Mouse (Mus musculus): Measurements from ENCODE around the gene Vps26c.

DNA sequence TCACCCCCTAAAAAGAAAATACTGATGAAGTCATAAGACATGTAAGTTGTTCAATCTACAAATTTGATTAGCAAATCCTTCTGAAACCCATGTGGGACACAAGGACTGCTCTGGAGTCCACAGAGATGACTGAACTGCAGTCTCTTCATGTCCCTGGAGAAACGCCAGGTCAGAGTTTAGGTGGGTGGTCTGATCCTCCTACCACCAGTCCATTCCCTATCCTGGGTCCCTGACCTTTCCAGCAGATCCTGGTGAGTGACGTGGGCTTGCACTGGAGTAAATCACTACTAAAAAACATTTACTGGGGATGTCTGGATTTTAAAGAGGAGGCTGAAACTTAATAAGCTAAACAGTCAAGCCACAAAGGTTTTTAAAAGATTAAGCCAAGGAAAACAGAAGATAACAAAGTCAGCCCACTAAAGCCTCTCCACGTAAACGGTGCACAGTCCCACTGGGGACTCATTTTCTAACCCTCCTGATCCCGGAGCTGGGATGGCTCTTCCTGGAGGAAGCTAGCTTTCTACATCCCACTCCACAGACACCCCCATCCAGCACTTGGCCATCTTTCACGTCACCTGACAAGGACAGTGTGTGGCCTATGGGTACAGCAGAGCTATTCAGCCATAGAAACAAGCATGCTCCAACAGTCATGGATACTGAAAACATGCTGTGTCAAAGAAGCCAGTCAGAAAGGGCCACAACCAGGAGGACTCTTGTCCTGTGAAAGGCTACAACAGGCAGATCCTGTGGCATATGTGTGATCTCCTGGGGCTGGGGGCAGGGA, 2.8 kb downstream of the Vps26c start:
- TF ChIP-seq CTCF (IDR thresholded peaks at IDR 0.05; ENCODE audit: insufficient read depth, low read length) = no peak
- TF ChIP-seq POLR2A (IDR thresholded peaks at IDR 0.05; ENCODE audit: borderline replicate concordance, extremely low read depth, low read depth, low read length) = no peak
